Mouse (Mus musculus) kidney, postnatal 4 days (tissue): ENCODE measurements around the gene Mcm2.
A peak's percentile ranks its signal among the peaks of the same experiment; 100 is the strongest.

Experiments used
- DNase-seq, 2 experiments: peaks; one replicate each; pipeline ENCODE4 v3.0.0; 2021; ENCODE audit warnings: mixed read lengths in 2 of 2

Mcm2 gene

GRCm38 (mm10) chr6:88844901-88845565 is 53.5 kb downstream of the Mcm2 start:
- DNase-seq: no peak

DNA sequence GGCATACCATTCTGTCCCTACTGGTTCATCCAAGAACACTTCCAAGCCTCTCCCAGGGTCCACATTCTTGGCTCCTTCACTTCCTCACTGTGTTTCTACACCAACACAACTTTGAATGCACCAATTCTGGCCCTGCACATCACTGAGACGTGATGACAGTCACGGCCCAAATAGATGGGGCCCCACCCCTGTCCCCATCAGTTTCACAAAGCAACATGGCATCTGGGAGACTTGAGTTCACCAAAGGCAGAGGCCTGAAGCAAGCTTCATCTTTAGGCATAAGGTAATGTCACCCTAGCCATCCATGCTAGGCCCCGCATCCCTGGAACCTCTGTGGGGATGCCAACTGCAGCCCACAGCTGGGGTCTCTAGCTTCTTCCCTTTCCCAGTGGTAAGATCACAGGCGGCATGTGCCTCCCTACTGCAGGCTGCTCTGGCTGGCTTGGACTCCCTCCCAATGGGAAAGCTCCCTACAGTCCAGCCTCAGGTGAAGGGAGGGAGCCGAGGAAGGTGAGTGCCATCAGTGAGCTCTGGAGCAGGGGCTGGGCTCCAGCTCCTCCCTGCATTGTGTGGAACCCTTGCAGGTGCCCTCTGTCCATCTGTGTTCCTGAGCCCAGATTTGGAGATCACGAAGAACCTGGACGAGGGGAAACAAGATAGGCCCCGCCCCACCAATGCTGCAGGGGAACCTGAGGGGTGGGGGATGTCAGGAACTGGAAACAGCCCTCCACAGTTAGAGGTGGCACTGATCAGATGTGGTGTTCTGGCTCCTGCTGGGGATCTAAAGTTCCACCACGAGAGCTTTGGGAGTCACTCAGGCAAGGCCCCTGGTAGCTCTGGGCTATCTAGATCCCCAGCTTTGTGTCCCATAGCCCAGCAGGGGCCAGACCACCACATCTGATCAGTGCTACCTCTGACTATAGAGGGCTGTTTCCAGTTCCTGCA is 54.5 kb downstream of the Mcm2 start:
- DNase-seq: no peak

DNA sequence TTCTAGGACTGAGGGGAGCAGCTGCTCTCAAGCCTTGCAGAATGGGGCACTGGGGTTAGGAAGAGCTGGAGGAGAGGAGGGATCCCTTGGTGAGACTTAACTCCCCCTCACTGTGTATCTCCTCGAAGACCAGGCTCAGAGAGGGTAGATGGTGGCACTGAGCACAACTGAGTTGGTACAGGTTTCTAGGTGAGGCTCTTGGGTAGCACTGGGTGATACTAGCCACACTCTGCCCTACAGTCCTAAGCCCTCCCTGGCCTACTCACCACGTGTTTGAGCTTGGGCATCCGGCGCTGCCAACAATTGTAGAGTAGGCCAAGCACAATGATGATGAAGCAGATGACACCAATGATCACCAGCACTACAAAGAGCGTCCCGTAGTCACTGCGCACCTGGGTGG is 55.3 kb downstream of the Mcm2 start:
- no peak for DNase-seq

GRCm38 (mm10) chr6:88842731-88843151 is 55.8 kb downstream of the Mcm2 start:
- DNase-seq: peak in 1 of 2 experiments; percentile 62

- peak; percentile 100 for DNase-seq
These were observed 56.5 kb downstream of the Mcm2 start, which contains the start of gene Abtb1 for GRCm38 (mm10) chr6:88841781-88842689. Abtb1 (minus strand) TSS chr6:88841984.

- DNase-seq: no peak
These were observed 57.1 kb downstream of the Mcm2 start for GRCm38 (mm10) chr6:88841514-88841780.

DNA sequence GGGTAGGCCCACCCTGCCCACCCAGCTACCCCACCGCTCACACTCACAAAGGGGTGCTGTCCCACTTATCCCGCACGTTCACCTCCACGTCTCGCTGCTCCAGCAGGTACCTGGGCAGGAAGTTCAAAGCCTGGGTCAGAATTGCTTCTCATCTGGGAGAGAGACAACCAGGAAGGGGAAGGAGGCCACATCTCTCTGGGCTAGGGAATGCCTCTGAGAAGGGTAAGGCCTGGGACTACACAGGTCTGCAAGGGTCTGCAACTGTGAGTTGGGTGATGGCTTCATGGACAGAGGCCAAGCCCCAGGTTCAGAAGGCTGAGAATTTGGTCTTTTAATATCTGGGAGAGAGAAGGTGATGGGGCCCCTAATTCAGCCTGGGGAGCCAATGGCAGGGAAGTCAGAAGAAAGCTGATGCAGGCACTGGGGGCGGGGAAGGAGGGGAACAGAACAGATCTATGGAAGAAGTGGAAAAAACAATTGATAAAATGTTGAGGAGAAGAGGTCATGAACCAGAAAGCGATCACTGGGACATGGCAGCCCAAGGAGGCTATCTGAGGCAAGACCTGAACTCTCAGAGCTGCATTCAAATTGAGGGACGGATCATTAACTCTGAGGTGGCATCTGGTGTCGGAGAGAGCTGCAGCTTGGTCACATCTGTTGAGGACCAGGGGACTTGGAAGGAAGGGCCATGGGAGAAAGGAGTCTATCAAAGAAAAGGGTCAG is 57.6 kb downstream of the Mcm2 start:
- DNase-seq: no peak

DNA sequence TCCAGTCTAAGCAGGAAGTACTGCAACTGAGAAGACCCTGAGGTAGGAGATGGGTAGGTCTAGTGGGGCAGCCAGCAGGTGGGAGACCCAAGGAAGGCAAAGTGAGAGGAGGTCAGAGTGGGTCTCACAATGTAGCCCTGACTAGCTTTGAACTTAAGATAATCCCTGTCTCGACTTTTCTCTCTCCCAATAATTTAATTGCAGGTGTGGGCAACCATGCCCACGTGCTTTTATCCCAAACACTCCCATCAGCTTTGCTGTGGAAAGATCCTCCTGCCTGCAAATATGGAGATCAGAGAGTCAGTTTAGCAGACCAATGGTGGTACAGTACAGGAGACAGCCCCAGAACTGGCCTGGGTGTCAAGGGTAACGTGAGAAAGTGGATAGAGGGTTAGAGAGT is 58.4 kb downstream of the Mcm2 start:
- no peak for DNase-seq

DNA sequence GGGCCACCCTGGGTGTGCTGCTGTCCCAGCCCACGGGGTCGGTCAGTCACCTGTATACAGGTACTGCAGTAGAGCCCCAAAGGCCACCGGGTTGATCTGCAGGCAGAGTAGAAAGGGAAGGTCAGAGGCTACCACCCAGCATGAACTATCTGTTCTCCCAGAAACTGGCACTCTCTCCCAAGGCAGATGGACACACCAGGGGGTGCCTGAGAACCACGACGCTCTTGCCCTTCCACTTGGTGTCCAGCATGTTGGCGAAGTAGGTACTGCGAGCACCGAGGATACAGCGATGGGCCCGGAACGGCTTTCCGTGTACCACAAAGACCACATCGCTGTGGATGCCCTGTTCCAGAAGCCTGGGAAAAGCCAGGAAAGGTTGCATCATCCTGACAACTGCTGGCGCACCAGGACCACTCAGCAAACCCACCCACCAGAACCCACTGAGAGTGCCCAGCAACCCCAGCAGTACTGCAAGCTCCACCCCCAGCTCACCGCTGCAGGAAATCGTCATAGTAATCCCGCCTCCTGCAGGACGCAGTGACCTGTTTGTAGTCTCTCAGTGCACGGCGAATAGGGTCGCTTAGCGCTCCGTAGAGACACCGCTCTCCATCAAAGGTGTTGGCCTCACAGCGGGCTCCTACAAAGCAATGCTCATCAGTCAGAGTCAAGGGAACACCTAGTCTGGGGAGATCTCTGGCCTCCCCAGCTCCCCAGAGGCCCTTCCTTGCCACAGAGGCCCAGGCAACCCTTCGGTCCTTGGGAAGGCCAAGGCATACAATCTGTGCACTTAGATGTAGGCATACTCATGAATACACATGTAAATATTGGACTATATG is 59.2 kb downstream of the Mcm2 start:
- no peak for DNase-seq

GRCm38 (mm10) chr6:88838613-88839012 is 60.0 kb downstream of the Mcm2 start:
- no peak for DNase-seq

DNA sequence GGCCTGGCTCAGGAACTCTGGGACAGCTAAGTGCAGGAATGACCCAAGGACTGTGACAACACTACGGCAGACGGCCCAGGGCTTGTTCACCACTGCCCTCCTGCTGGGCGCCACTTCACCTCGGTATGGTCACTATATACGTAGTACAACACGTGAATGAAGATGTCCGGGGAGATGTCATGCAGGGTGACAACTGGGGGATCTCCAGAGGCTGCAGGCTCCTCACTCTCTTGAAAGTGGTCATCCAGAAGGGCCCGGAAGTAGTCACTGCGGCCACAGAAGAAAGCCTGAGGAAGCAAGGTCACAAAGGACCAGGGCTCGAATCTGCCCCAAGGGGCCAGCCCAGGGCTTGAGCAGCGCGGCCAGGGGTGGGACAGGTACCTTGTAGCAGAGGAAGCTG is 60.6 kb downstream of the Mcm2 start:
- no peak for DNase-seq

- peak in 1 of 2 experiments; percentile 46 for DNase-seq
These were observed 62.3 kb downstream of the Mcm2 start for GRCm38 (mm10) chr6:88836178-88836819.

DNA sequence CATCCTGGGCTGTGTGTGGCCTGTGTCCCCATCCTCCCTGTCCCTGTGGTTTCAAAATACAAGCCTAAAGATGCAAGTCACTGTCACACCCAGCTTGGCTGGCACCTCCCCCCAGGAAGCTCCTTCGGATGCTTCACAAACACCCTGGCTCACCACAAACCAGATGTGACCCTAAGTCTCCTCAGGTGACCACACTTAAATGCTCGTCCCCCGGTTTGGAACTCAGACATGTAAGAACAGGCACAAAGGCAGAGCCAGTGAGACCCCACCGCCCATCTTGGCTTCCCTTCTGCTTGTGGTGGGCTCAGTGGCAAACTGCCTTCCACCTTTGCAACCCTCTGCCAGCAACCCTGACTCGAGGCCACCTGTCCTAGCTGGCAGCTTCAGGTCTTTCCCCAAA is 63.5 kb downstream of the Mcm2 start:
- no peak for DNase-seq
